Mouse (Mus musculus) intestine, postnatal 0 days (tissue): ENCODE measurements around the gene Psg16. TPM values are rescaled to one million over a fixed set of nuclear protein-coding genes. Genes with fewer than 3 reads are reported as not detected.

Experiments
- ATAC-seq: fragments of 200-750 bp; cut with Nextera tagmentation; 2 replicates; pipeline ENCODE4 v1.8.0; 2017; ENCODE audit warnings: mild to moderate bottlenecking, moderate TSS enrichment, moderate library complexity
- H3K27ac ChIP-seq: fragments of 300-500 bp; sonication (generic); 2 replicates; pipeline ENCODE4 v1.5.1; 2014; ENCODE audit warnings: mild to moderate bottlenecking, low read depth, low read length, moderate library complexity
- H3K27me3 ChIP-seq: fragments of 300-500 bp; sonication (generic); replicated peaks from 2 replicates; pipeline ENCODE4 v1.6.1; 2014; ENCODE audit warnings: low read length, mixed read lengths; ENCODE audit not compliant: control insufficient read depth, insufficient read depth
- H3K36me3 ChIP-seq: fragments of 300-500 bp; sonication (generic); 2 replicates; pipeline ENCODE4 v1.6.1; 2014; ENCODE audit warnings: mild to moderate bottlenecking, moderate library complexity; ENCODE audit not compliant: control insufficient read depth, insufficient read depth
- H3K4me1 ChIP-seq: fragments of 300-500 bp; sonication (generic); replicated peaks from 2 replicates; pipeline ENCODE4 v1.6.1; 2014; ENCODE audit warnings: antibody characterized with exemption, low read length, mixed read lengths; ENCODE audit not compliant: control insufficient read depth, insufficient read depth
- H3K4me2 ChIP-seq: fragments of 300-500 bp; sonication (generic); replicated peaks from 2 replicates; pipeline ENCODE4 v1.6.1; 2014; ENCODE audit warnings: low read depth, mild to moderate bottlenecking, moderate library complexity
- H3K4me3 ChIP-seq: fragments of 300-500 bp; sonication (generic); 2 replicates; pipeline ENCODE4 v1.5.1; 2014; ENCODE audit warnings: low read depth, low read length
- H3K9ac ChIP-seq: fragments of 300-500 bp; sonication (generic); 2 replicates; pipeline ENCODE4 v1.6.1; 2014; ENCODE audit warnings: mild to moderate bottlenecking, low read depth, low read length
- H3K9me3 ChIP-seq: fragments of 300-500 bp; sonication (generic); 2 replicates; pipeline ENCODE4 v1.6.1; 2016; ENCODE audit warnings: mixed run types; ENCODE audit not compliant: control insufficient read depth
- CTCF ChIP-seq: sonication (generic); IDR thresholded peaks from 2 replicates; pipeline ENCODE4 v1.5.1; 2016; ENCODE audit warnings: low read depth, mild to moderate bottlenecking, control low read depth, antibody characterized with exemption, moderate library complexity
- WGBS: fragments of 180-500 bp; shearing (Covaris S2); extraction: QIAGEN DNeasy Blood & Tissue Kit; methylation state at CpG from one replicate; pipeline ENCODE4 v1.1.7; 2014; 5-methylcytosine and 5-hydroxymethylcytosine counted together
- polyA plus RNA-seq: library from polyadenylated mRNA; unstranded; fragments of >200 nt; fragmentation: Nextera tagmentation; extraction: Ambion mirVana; gene quantifications from 2 replicates; pipeline ENCODE4 v1.2.1, GENCODE M21; 2015

Psg16 gene
- polyA plus RNA-seq, 1 experiment from 2014 or later = 0.33 TPM

- Histone ChIP-seq H3K4me2 (peak overlapping the region; percentile 85), H3K27me3 (no peaks in the 10 kb centered on the region), H3K27ac (peak overlapping the region; percentile 99; the same call in 1 of the 2 replicates), H3K9ac (no peak overlapping the region), H3K4me1 (0 out of 2 replicates have a peak, but pooled peaks cover 9% of the 10 kb centered on the region), H3K4me3 (peak overlapping the region; percentile 50), H3K36me3 (peaks cover 31% of the 10 kb centered on the region), H3K9me3 (no peaks in the 10 kb centered on the region)
- no peak for TF ChIP-seq CTCF
- WGBS = 75% methylated on average over 4 of the region's 4 CpGs
- no peak for ATAC-seq
These were observed 18.4 kb upstream of the Psg16 start for GRCm38 (mm10) chr7:17055287-17055946.

DNA sequence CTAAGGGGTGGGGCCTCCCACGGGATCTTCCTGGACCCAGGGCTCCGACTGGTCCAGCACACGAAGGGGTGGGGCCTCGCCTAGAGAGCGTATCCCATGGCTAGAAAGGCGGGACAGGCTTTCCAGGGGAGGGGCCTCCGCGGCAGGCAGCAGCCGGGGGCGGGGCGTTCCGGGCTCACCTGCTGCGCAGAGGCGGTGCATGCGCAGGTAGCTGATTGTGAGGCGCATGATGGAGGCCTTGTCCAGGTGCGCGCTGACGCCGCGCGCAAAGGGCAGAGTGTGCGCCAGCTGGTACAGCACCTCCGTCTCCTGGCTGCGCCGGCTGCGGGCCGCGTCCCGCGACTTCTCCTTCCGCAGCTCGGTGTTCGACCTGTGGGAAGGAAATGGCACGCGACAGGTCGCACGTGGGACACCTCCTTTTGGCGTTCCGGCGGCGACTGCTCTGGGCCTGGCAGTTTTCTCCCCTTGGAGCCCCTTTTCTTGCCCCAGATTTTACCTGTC, 17.7 kb upstream of the Psg16 start:
- Histone ChIP-seq H3K27me3 (no peaks in the 10 kb centered on the region), H3K9ac (peak overlapping the region; percentile 83), H3K36me3 (peaks cover 25% of the 10 kb centered on the region), H3K4me1 (0 out of 2 replicates have a peak, but pooled peaks cover 9% of the 10 kb centered on the region), H3K27ac (peak overlapping the region; percentile 99), H3K4me3 (peak overlapping the region; percentile 50), H3K9me3 (no peaks in the 10 kb centered on the region), H3K4me2 (peak overlapping the region; percentile 85)
- under 1% methylated on average over 41 of the region's 42 CpGs for WGBS
- ATAC-seq = peak; percentile 65
- no peak for TF ChIP-seq CTCF

DNA sequence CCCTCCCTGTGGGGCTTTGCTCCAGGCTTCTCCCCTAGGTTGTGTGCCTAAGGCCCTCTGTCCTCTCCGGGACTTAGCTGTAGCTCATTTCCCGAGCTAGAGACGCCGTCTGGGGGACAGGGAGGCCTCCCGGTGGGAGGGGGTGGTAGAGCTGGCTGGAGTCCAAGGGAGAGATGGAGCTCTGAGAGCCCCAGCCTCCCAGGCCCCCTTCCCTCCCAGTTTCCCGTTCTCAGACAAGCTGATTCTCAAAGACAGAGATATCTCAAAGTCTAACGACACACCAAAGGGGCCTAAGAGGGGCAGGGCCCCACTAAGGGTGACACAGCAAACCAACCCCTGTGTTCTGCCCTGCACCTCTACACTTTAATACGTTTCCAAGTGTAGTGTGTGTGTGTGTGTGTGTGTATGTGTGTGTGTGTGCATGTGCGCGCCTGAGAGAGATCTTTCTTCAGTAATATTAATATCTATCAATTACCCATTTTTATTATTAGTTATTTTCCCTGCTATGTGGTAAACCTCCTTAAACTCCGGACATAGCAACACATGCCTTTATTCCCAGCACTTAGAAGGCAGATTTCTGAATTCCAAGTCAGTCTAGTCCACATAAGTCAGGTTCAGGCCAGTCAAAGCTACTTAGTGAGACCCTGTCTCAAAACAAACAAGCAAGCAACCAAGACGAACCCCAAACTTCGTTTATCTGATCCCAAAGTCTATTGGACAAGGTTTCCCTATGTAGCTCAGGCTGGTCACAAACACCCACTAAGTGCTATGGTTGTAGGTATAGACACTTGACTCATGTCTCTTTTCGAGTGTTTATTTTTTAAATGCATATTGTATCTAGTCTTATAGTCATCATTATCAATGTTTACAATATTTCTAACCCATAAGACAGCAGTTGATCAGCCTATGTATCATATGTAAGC, 17.0 kb upstream of the Psg16 start:
- ATAC-seq = peak; percentile 45
- Histone ChIP-seq H3K4me3 (peak overlapping the region; percentile 50), H3K36me3 (peaks cover 20% of the 10 kb centered on the region), H3K4me2 (peak overlapping the region; percentile 85), H3K27me3 (no peaks in the 10 kb centered on the region), H3K4me1 (0 out of 2 replicates have a peak, but pooled peaks cover 9% of the 10 kb centered on the region), H3K9me3 (no peaks in the 10 kb centered on the region), H3K9ac (peak overlapping the region; percentile 83), H3K27ac (peak overlapping the region; percentile 99)
- TF ChIP-seq CTCF = no peak
- 12% methylated on average over 14 of the region's 14 CpGs for WGBS

DNA sequence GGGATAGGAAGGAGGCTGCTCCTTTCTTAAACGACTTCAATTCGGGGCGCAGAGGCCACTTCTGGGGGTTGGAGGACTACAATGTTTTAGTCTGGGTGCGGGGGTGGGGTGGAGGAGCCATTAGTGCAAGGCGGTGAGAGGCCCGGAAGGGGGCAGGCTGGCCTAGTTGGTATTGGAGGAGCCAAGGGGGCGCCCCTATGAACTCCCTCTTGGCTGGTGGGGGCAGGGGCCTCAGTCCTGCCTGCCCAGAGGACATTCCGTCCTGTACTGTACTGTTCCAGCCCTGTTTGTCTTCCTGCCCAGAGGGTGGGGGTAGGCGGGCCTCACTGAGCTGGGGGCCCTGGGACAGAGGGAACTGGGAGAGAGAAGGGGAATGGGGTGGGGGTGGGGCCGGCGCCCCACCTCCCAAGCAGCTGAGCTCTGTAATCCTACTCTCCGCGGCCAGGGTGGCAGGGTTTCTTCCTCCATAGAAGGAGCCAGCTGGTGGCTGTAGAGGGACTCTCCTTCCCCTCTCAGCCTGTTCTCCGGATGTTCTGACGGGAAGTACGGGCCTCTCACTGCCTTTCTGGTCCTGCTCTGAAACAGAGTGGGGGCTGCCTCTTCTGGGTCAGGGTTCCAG, 15.7 kb upstream of the Psg16 start:
- peaks cover 15% of the 10 kb centered on the region for H3K36me3 ChIP-seq
- H3K4me1 ChIP-seq = 0 out of 2 replicates have a peak, but pooled peaks cover 15% of the 10 kb centered on the region
- peak overlapping the region; percentile 99 for H3K27ac ChIP-seq
- H3K9ac ChIP-seq = peak overlapping the region; percentile 43
- H3K4me2 ChIP-seq = peak overlapping the region; percentile 85
- ATAC-seq = peak; percentile 74
- H3K4me3 ChIP-seq = peak overlapping the region; percentile 18
- 2% methylated on average over 14 of the region's 16 CpGs for whole genome bisulfite sequencing
- no peaks in the 10 kb centered on the region for H3K9me3 ChIP-seq
- H3K27me3 ChIP-seq = no peaks in the 10 kb centered on the region
- peak; percentile 68 for TF ChIP-seq CTCF

DNA sequence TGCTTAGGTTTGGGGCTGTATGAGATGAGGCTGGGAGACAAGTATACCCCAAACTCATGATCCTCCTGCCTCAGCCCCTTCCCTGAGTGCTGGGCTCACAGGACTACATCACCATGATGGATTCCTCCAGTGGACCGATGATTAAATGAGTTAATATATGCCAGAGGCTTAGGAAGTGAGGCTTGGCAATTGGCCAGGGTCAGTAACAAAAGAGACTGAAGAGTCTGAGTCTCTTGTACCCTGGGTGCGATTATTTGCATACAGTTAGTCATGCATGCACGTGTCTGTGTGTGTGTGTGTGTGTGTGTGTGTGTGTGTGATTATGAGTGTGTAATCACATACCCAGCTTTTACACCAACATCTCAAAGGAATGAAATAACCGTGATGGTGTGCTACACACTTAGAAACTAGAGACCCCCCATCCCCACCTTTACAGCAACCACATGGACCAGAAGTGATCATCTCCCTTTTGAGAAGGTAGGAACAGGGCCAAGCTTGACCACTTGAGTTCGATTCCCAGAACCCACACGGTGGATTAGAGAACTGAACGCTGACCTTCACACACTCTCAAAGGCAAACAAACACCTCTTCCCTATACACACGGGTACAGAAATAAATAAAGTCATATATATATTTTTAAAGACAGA, 14.9 kb upstream of the Psg16 start:
- H3K9me3 ChIP-seq = no peaks in the 10 kb centered on the region
- 4% methylated on average over 8 of the region's 8 CpGs for WGBS
- H3K27me3 ChIP-seq = no peaks in the 10 kb centered on the region
- H3K9ac ChIP-seq = peak overlapping the region; percentile 69
- no peak for TF ChIP-seq CTCF
- H3K4me1 ChIP-seq = 0 out of 2 replicates have a peak, but pooled peaks cover 15% of the 10 kb centered on the region
- H3K27ac ChIP-seq = peak overlapping the region; percentile 99
- peaks cover 8% of the 10 kb centered on the region for H3K36me3 ChIP-seq
- peak overlapping the region; percentile 85 for H3K4me2 ChIP-seq
- H3K4me3 ChIP-seq = peak overlapping the region; percentile 67
- ATAC-seq = no peak
